Mouse (Mus musculus) MEL-GATA-1-ER (cell line): ENCODE measurements around the gene Serhl.
A peak's percentile ranks its signal among the peaks of the same experiment; 100 is the strongest.

ENCODE experiments used
- DNase-seq: peaks from one replicate; pipeline ENCODE4 v3.0.0-alpha.2; 2012; ENCODE audit warnings: low read depth; ENCODE audit errors: extremely low read depth

The Serhl gene

DNA sequence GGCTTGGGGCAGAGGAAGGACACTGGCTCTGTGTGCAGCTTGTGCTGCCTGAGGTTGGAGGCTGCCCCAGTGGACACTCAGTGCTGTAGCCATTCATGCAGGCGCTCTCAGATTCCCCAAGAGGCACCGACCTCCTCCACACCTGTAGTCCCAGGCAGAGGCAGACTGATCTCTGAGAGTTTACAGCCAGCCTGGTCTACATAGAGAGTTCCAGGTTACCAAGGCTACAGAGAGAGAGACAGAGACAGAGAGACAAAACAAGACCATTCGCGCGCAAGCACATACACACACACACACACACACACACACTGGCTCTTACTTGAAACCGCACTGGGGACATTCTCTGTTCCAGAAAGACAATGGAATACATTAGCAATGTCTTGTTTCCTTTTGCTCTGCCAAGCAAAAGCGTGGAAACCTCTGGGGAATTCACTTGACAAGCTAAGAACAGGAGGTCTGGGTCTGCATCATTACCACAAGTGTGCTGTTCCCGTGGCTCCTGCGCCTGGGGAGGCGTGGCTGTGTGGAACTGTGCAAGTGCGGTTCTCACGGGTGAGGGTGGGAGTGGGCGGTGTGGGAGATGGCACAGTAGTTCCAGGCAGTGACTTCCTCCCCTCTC, 5.2 kb upstream of the Serhl start:
- no peak for DNase-seq

DNA sequence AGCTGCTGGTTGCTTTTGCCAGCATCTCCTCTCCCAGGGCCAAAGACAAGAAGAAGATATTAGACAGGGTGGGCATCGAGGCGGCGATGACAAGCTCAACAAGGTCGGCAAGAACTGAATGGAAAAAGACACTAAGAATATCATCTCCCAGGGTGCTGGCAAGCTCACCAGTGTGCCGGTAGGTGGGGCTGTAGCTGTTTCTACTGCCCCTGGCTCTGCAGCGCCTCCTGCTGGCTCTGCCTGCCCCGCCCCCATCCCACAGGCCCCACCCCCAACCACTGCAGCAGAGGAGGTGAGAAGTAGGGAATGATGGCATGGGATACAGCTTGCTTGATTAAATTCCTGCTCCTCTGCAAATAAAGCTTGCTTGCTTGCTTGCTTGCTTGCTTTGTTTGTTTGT, 3.4 kb upstream of the Serhl start:
- peak; percentile 47 for DNase-seq

DNA sequence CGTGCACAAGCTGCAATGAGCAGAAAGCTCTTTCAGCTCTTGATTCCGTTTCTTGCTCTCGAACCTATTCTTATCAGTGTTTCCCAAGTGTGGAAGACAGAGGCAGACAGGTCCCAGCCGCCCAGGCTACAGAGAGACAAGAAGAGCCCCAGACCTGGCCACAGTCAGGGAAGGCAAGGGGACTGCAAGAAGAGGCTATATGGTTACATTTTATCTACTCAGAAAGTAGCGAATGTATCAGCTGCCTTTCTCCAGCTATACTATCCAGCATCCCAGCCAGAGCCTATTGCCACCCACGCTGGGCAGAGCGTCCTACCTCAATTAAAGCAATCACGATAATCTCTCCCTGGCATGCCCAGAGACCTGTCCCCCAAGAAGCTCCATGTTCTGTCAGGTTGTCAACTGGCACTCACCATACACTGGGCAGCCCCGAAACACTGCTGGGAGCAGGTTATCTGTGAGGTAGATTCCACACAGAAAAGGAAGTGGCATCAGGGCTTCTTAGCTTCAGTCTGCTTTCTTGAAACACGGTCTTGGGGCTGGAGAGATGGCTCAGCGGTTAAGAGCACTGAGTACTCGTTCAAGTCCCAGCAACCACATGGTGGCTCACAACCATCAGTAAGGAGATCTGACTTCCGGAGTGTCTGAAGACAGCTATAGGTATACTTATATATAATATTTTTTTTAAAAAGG, 2.5 kb upstream of the Serhl start:
- DNase-seq: peak; percentile 34

- no peak for DNase-seq
Observed at GRCm38 (mm10) chr15:83088495-83089428, 544 bp upstream of the Serhl start.

DNA sequence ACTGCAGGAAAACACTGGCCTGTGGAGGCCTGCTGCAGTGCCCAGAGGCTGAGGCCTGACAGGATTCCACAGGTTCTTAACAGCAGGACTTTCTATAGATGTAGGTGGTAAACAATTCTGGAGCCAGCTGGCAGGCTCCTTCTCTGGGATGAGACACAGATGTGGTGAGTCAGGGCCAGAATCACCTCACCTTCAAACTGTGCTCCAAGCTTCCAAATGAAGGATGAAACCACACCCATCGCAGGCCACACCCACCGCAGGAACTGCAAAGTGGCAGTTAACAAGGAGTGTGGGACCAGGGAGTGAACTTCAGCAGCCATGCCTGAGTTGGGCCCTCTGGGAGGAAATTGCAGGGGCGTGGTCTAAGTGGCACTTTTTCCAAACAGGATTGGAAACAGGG, 1.6 kb downstream of the Serhl start:
- no peak for DNase-seq

GRCm38 (mm10) chr15:83093687-83094086, 4.4 kb downstream of the Serhl start:
- DNase-seq: no peak

DNA sequence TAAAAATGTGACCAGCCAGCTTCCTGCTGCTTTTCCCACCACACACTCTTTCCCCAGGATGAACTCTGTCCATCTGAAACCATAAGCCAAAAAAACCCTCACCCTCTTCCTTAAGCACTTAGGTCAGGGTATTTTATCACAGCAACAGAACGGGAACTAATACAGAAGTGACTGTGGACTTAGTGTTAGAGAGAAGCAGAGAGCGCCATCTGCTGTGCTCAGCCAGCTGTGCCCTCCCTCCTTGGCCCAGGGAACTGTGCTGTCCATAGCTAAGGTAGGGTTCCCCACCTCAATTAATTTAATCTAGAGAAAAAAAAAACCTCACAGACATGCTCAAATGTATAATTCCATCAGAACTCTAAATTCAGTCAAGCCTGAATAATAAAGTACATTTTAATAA, 6.6 kb downstream of the Serhl start:
- peak; percentile 43 for DNase-seq

DNA sequence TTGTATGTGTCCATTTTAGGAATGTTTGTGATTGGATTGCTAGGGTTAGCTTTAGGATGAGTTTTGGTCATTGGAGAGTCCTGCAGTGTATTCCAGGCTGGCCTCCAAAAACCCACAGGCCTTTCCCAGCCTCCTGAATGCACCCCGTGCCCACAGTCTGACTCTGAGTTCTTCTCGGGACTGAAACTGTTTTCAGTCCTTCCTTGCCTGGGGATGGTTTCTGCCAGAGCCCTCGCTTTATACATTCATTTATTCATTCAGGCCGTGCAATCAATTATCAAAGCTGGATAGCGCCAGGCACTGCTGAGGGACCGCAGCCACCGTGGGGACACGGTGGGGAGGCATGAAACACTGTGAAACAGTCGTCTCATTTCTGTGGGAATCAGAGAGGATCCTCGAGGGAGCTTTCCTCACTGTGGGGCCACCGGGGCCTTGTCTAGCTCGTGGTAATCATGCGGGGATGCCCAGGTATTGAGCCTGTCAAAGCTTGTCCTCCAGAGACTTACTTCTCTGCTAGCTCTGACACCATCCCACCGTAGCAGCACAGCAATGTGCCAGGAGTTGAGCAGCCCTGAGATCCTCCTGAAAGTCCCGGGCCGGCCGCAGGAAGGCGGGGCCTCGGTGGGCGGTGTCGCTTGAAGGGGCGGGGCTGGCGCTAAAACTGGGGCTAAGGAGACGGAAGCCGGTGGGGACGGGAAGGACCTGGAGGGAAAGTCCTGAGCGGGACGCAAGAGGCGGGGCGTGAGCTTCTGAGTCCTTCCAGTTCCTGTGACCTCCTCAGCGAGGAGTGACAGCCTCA, 10.4 kb downstream of the Serhl start:
- peak; percentile 80 for DNase-seq

- DNase-seq: no peak
Observed at GRCm38 (mm10) chr15:83100332-83100662, 11.0 kb downstream of the Serhl start.

DNA sequence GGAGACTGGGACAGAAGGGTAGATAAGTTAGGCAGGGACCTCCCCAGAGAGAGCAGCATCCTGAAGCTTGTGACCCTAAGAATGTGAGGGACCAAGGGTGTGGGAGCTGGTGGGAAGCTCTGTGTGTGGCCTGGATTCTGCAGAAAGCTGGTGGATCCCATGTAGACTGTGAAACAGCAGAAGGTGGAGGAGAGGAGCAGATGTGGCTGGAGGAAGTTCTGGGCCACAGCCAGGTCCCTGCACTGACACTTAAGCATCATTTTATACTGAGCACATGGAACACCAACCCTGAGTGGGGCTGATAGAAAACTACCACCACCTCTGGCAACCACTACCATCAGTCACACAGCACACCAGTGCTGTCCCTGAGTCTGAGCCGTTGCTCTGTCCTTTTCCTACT, 13.8 kb downstream of the Serhl start:
- no peak for DNase-seq

DNA sequence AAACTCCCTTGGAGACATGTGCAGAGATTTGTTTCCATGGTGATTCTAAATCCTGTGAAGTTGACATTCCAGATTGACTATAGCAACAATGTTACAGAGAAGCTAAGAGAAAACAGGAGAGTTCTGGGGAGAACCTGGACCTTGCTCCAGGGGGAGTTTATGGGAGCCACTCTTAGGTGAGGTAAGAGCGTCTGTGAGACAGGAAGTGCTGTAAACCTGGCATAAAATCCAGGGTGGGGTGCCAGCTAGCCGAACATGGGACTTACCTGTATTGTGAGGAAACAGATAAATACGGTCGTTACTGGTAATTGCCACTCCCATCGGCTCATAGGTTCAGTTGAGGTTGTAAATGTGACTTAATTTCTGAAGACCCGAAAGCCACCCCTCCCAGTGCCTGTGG, 17.1 kb downstream of the Serhl start:
- no peak for DNase-seq

GRCm38 (mm10) chr15:83107814-83108213, 18.5 kb downstream of the Serhl start:
- DNase-seq: no peak

GRCm38 (mm10) chr15:83111290-83111689, 22.0 kb downstream of the Serhl start:
- no peak for DNase-seq

- no peak for DNase-seq
Observed at GRCm38 (mm10) chr15:83111874-83112273, 22.6 kb downstream of the Serhl start.

GRCm38 (mm10) chr15:83112898-83113297, 23.6 kb downstream of the Serhl start:
- DNase-seq: no peak

DNA sequence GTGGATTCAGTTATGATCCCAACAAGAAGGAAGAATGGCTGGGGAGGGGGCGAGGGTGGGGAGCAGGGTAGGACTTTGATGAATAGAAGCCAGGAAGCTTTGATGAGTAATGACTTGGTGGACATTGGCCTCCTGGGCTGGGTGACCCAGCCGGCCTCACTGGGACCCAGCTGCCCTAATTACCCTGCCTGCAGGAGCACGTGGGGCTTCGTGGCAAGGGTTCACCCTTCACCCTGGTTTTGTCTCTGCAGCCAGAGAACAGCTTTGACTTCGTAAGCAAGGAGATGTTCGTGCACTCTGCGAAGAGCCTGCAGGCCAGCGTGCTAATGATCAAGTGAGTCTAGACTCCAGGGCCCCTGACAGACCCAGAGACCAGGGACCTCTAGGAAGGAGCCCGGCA, 24.8 kb downstream of the Serhl start:
- DNase-seq: no peak

- no peak for DNase-seq
Observed at GRCm38 (mm10) chr15:83115071-83115470, 25.8 kb downstream of the Serhl start.

- no peak for DNase-seq
Observed at GRCm38 (mm10) chr15:83118360-83118759, 29.1 kb downstream of the Serhl start.

- DNase-seq: peak; percentile 74
Observed at GRCm38 (mm10) chr15:83121709-83122565, 32.6 kb downstream of the Serhl start.

DNA sequence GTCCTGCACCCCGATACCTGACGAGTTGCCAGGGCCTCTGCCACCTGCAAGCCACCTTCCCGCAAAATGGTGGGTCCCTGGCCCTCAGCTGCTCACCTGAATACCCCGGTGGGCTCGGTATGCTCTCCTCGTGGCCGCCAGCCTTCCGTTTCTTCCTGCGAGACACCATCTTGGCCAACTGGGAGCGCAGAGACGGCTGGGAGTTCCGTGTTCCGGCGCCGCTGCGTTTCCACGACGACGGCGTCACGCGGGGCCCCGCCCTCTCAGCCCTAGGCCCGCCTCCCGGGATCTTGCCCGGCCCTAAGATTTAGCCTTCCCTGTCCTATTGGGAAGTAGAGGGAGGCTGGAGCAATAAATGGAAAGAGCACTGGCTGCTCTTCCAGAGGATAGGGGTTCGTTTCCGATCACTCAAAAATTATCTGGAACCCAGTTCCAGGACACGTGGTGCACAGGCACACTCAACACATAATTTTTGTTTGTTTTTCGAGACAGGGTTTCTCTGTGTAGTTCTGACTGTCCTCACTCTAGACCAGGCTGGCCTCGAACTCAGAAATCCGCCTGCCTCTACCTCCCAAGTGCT, 33.4 kb downstream of the Serhl start, which contains the start of gene Rrp7a:
Rrp7a (minus strand) TSS at position 236 of the 580 bp plus-strand sequence.
- DNase-seq: peak; percentile 40
